Mouse (Mus musculus) megakaryocyte, adult 5-6 weeks (primary cell): ENCODE measurements around the gene Rapgef6. TPM values are rescaled to one million over a fixed set of nuclear protein-coding genes. Genes with fewer than 3 reads are reported as not detected.

ENCODE experiments used
- ATAC-seq: 2 replicates; pipeline ENCODE4 v1.8.0; 2016; ENCODE audit warnings: mild to moderate bottlenecking, inconsistent platforms; ENCODE audit not compliant: poor library complexity, severe bottlenecking
- total RNA-seq, 2 experiments: library from RNA; stranded (forward) in 1 of 2; stranded (reverse) in 1 of 2; fragments of 153-499, 151-499 nt in 1 of 2; fragments of 221-1000, 200-1000 nt in 1 of 2; gene quantifications; 2 replicates each; pipeline versions ENCODE4 v1.2.3 to v1.2.4; 2015 to 2017

The Rapgef6 gene
- 47.7 and 55.9 TPM in 2 replicates for total RNA-seq (2015)
- total RNA-seq (2017): 54.4 and 63.9 TPM in 2 replicates

- ATAC-seq: peak; percentile 93
Measured at GRCm38 (mm10) chr11:54522529-54523430, at the start of gene Rapgef6. Rapgef6 (plus strand) TSS chr11:54522847.

DNA sequence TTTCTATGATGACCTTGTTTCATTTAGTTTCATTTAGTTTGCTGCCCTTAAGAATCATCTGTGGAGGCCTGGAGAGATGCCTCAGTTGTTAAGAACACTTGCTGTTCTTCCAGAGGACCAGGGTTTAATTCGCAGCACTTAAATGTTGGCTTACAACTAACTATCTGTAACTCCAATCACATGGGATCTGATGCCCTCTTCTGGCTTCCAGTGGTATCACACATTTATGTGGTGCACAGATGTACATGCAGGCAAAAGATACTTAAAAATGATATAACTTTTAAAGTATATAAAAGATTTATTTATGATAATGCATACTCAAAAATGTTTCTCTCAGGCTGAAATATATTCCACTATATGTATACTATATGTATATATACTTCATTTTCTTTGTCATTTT lies 44.2 kb upstream of the Rapgef6 start:
- no peak for ATAC-seq

DNA sequence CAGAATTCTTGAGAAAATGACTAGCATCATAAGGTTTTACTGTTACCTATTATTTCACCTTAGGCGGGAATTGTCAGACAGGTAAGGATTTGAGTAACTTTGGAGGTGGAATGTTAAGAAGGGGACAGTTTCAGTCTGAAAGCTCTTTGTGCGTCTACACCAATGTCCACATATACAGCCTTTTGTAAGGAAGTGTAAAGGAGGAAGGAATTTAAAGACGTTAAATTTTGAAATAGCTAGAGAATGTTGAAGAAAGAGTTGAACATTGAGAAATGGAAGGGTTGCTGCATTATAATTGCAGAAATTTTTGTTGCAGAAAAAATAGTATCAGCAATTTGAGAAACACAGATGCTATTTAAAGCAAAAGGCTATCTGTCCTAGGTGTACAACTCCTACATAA lies 36.6 kb upstream of the Rapgef6 start:
- ATAC-seq: peak; percentile 79

GRCm38 (mm10) chr11:54491946-54492558 lies 30.6 kb upstream of the Rapgef6 start:
- peak; percentile 78 for ATAC-seq

DNA sequence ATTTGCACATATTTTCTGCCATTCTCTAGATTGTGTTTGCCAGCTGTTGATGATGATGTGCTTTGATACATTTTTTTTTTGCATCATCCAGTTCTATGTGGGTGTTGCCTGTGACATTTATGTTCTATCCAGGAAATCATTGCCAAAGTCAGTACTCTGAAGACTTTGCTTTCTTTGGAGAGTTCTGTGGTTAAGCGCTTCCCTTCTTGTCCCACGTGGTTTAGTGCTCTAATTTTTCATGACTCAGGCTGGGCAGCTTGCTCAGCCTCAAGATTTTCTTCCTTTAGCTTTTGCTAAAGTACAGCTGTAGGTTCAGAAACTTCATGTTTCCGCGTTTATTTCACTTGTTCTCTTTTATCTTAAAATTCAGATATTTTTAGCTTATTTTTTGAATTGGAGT lies 30.1 kb upstream of the Rapgef6 start:
- ATAC-seq: peak; percentile 94

DNA sequence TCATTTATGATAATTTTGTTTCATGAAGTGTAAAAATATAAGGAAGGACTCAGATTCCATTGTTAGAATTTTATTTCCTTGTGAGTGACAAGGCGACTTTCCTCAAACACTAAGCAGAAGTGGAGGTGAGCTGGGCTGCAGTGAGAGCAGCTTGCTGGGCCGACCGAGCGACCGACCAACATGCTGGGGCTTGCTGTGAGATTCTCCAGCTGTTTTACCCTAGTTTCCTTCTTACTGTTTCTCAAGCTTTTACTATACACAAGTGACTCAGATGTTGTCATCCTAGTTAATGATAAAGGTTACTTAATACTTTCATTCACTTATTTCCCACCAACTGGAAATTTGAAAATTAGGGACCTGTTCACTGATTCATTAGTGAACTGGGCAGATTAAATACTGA lies 22.8 kb upstream of the Rapgef6 start:
- ATAC-seq: no peak

- ATAC-seq: no peak
Measured at GRCm38 (mm10) chr11:54502546-54503245, 20.0 kb upstream of the Rapgef6 start.

DNA sequence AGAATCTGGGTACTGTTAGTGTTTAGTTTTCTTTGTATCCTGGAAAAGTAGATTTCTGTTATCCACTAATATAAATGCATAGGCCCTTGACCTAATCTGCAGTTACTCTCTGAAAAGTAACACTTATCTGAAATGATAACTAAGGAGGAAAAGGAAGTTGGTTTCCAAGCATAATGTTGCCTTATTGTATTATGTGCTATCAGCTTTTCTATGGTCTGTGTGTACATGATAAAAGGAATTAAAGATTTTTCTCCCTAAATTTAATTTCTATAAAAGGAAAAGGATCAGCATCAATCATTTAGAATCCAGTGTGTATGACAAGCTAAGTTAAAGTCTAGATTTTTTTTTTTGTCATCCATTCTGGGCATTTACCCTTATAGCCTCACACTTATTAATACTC lies 9.1 kb upstream of the Rapgef6 start:
- ATAC-seq: no peak

GRCm38 (mm10) chr11:54521927-54522528 lies 619 bp upstream of the Rapgef6 start:
- ATAC-seq: no peak

GRCm38 (mm10) chr11:54523431-54524001 lies 869 bp downstream of the Rapgef6 start:
- ATAC-seq: no peak

DNA sequence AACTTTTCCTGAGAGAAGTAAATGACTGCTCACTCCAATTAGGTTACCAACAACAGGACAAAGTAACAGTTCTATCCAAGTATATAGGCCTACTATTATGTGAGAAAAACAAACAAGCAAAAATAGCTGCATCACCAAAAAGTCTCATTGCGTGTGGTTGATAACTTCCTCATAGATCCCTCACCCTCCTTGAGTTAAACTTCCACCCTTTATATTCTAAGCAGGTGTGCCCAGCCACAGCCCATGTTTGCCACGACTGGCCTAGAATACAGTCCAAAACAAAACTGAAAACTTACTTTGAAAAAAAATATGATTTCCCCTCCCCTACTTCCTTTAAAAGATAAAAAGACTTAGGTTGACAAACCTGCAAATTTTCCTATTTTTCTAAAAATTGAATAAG lies 5.4 kb downstream of the Rapgef6 start:
- 0 out of 2 replicates have a peak, but pooled peaks have one; percentile 26 for ATAC-seq

DNA sequence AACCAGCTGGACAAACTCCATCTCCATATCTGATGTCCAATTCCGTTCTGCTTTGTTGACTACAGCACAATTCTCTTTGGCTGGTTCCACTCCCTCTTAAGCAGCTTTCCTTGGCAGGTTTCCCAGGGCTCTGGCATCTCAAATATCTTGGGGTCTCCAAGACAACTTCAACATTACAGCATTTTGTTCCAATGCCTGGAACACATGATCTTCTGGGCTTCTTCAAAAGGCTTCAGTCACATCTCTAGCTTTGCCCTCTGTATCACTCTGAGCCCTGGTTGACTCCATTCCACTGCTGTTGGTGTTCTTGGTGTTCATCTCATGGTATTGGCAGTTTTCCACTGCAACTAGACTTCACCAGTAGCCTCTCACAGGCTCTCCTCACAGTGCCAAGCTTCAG lies 7.7 kb downstream of the Rapgef6 start:
- no peak for ATAC-seq

DNA sequence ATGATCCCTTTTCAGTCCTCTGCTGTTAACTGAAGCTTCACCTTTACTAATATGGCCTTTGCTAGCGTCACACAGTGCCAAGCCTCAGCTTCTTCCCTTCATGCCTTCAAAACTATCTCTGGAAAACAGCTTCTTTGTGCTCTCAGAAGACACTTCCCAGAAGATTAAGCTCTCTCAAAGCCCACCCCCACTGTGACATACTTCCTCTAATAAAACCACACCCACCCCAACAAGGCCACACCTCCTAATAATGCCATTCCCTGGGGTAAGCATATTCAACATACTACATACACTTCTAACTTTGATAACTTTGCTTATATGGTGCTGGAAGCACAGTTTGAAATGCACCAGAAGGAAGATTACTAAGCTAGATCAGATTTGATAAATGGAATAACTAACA lies 8.3 kb downstream of the Rapgef6 start:
- ATAC-seq: no peak

DNA sequence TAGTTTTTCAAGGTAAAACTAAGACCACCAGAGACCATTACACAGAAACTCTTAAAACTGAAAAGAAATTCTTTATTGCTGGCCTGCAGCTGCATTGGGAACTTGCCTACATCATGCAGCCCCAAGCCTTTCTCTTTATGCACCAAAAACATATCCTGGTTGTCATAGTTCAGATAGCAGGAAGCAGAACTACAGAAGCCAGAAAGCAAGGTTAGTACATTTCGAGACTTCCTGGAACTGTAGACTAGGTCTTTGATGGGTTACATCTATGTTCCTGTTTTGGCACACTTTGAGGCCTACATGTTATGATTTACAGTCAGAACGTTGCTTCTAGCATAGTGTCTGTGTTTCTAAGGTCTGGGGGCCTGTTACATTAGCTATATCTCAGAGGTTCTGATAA lies 11.2 kb downstream of the Rapgef6 start:
- ATAC-seq: peak; percentile 78

DNA sequence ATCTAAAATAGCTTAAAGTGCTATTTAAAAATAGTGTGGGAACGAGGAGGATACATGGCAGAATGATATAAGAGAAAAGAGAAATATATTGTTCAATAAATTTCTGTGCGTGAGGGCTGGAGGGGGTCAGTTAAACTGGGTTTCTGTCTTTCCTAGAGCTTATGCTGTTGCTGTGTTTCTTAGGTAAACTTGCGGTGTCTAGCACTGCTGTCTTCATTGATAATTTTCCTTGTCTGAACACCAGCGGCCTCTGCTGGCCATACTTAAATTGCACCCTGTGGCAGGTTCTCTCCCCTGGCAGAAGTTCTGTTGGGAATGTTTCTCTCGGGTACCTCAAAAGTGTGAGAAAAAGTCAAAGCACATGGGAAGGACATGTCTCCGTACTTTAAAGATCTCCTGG lies 12.2 kb downstream of the Rapgef6 start:
- peak; percentile 82 for ATAC-seq

- ATAC-seq: no peak
Measured at GRCm38 (mm10) chr11:54539031-54539430, 16.4 kb downstream of the Rapgef6 start.

DNA sequence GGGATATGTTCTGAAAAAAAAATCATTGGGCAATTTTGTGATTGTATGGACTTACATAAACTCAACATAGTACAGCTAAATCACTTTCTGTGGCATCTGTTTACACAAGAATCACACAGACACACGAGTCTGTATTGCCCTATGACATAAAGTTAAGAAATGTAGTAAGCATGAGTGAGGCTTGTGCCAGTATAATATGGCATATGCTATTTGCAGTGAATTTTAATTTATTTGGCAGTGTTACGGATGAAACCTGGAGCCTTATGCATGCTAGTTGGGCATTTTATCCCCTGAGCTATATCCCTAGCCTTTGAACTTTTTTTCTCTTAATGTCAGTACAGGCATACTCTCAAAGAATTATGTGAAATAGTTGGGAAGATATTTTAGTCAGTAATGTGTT lies 16.8 kb downstream of the Rapgef6 start:
- no peak for ATAC-seq

DNA sequence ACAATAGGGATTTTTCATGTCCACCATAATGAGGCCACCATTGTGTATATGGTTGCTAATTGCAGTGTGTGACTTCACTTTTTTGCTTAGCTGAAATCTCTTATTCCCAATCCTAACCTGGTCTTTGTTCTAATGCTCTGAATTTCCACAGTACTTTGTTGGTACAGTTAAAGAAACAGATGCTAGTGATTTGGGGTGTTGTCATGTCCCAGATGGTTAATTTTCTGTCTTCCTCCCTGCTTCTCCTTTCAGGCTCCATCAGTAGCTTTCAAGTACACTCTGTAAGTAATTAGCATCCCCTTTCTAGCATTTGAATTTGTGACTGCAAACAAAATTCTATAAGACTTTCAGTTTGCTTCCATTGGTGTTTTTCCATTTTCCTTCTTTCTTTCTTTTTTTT lies 17.7 kb downstream of the Rapgef6 start:
- no peak for ATAC-seq

DNA sequence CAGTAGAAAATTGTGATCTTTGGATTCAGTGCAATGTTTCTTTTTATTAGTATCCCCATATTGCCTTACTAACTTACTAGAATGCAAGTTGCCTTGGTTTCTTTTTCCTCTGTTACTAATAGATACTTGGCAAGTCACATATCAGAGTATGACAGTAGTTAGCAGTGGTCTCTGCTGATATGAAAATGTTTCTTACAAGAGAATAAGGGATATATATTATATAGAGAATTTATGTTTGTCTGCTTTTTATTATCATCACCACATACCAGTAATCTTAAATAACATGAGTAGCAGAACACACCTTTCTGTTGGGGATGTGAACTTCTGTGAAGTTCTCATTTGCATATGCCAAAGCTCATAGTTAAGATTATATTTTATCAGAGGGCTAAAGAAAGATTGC lies 19.8 kb downstream of the Rapgef6 start:
- ATAC-seq: no peak

GRCm38 (mm10) chr11:54554970-54555369 lies 32.3 kb downstream of the Rapgef6 start:
- no peak for ATAC-seq

DNA sequence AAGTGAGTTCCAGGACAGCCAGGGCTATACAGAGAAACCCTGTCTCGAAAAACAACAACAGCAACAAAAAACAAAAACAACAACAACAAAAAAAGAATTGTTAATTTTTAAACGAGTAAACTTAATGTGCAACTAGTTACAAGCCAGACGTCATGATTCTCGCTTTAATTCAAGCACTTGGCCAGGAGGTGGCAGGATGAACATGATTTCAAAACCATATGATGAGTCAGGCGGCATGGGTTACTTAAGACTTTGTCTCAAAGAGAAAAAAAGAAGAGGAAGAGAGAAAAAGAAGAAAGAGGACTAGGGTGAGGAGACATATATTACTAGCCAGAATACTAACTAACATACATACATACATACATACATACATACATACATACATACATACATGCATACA lies 40.1 kb downstream of the Rapgef6 start:
- ATAC-seq: peak; percentile 94
